Mouse (Mus musculus): ENCODE data around the gene Arhgap42.

- no peak for TF ChIP-seq CTCF (IDR thresholded peaks at IDR 0.05; ENCODE audit: insufficient read depth, low read depth, low read length)
- TF ChIP-seq POLR2A (IDR thresholded peaks at IDR 0.05; ENCODE audit: insufficient read depth, low read depth, low read length) = no peak
Measured at GRCm38 (mm10) chr9:9177745-9178144, 61.2 kb downstream of the Arhgap42 start.
